Mouse (Mus musculus) gastrocnemius, postnatal 10 days (tissue): ENCODE data around the gene Gnb1. TPM values are rescaled to one million over a fixed set of nuclear protein-coding genes. Genes with fewer than 3 reads are reported as not detected.

Experiments
- DNase-seq: peaks from one replicate; pipeline ENCODE4 v3.0.0; 2021; ENCODE audit warnings: mixed read lengths
- total RNA-seq, 2 experiments: library from RNA; stranded (reverse); gene quantifications; 2 replicates each; pipeline ENCODE4 v1.2.3; 2021

Gnb1 gene
- total RNA-seq, 2 experiments from 2014 or later, result 156 to 177 TPM

GRCm38 (mm10) chr4:155577132-155577531, 86.0 kb downstream of the Gnb1 start:
- DNase-seq, result no peak

DNA sequence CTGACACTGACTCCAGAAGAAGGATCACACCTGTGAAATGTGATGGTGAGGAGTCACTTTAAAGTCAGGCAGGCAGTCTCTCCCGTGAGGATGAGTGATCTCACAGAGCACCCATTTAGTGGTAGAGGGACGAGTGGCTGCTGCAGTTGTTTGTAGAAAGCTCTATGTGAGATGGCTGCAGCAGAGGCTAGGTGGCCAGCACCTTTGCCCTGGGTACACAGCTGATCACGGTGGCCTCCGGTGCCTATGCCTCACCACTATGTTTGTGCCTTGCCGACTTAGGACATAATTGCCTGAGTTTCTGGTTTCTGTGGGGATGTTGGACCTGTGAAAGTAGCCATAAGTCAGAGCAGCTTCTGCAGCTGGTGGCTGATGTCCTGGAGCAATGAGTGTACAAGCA, 86.6 kb downstream of the Gnb1 start:
- DNase-seq, result no peak

- peak; percentile 72 for DNase-seq
Observed at GRCm38 (mm10) chr4:155578336-155579125, 87.4 kb downstream of the Gnb1 start.

- peak; percentile 66 for DNase-seq
Observed at GRCm38 (mm10) chr4:155580420-155580819, 89.3 kb downstream of the Gnb1 start.

DNA sequence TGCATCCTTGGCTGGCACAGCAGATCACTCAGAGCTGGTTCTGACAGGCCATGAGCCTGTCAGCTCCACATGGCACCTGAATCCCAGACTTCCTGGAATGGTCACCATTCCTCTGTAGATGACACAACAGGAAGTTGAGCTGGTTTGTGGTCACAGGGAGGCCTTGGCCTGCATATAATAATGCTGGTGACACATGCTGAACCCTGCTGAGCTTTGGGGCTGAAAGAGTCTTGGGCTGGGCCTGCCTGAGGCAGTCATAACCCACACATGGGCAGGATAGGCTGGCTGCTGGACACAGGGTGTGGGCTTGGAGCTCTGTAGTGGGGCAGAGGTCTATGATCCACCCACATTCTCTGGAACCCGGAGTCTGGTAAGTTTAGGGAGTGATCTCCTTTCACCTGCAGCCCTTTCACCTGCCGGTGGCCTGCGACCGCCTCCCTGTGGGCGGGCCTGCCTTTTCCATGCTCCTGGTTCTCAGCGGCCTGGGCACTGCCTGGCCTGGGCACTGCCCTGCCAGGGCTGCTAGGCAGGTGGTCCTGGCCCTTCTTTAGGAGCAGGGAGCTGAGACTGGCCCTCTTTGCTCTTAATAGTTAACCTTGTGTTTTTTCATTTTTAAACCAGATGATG, 91.2 kb downstream of the Gnb1 start:
- DNase-seq, result no peak

DNA sequence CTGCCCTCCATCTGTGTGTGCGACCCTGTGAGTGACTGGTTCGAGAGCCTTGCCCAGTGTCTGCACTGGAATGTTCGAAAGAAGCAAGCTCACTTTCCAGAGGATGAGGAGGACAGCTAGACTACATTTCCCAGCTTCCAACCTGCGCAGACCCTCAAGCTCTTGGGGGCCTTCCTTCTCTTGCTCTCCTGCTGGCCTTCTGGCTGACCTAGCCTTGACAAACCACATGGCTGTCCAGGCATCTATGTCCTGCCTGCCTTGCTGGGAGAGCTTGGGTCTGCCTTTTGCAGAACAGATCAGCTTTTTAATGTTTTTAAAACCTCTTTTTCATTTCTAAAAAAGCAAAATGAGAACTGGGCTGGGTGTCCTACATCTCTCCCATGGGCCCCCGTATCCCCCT, 98.2 kb downstream of the Gnb1 start:
- DNase-seq, result no peak

GRCm38 (mm10) chr4:155591012-155591719, 100.0 kb downstream of the Gnb1 start:
- no peak for DNase-seq

DNA sequence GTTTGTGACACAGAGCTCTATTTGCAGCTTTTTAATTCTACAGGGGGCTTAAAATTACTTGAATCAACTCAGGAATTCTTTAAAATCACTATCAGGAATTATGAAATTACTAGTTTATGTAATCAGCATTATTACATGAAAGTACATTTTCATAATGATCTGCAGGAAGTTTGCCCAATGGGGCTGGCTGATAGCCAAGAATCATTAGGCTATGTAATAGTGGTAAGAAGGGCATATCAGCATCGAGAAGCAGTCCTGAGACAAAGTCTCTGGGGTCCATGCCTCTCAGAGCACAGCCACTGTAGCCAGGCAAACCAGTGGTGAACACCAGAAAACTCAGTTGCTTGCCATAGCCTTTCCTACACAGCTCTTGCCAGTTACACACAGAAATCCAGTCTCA, 102.6 kb downstream of the Gnb1 start:
- DNase-seq, result no peak

DNA sequence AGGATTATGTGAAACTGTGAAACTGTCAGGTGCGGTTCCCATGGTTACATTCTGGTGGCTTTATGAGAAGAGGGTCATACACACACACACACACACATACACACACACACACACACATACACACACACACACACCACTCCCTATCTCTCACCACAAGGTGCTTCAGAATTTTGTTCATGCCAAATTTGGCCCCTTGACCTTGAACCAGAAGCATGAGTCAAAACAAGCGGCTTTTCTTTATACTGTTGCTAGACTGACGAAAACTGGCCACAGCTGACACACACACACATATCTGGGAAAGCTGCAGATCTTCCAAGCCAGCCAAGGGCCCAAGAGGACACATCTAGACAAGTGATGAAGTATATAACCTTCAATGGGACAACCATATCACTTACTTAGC, 104.6 kb downstream of the Gnb1 start:
- no peak for DNase-seq

DNA sequence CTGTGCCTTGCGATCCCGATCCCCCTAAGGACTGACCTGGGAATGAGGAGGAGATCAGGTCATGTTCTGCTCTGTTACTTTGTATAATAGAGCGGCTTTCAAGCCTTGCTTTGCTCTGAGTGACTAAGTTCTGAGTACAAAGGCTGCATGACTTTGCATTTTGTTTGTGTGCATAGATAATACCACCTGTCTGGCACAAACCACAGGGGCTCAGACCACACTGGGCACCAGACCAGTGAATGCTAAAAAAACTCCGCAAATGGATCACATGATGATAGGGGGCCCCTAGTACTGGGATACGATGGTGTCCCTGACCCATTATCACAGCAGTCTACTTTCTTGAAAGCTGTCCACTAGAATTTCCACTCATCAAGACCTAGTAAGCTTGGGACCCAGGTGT, 105.4 kb downstream of the Gnb1 start:
- DNase-seq, result no peak

GRCm38 (mm10) chr4:155598536-155598935, 107.4 kb downstream of the Gnb1 start:
- DNase-seq, result no peak

GRCm38 (mm10) chr4:155599901-155600825, 109.0 kb downstream of the Gnb1 start:
- DNase-seq, result no peak

DNA sequence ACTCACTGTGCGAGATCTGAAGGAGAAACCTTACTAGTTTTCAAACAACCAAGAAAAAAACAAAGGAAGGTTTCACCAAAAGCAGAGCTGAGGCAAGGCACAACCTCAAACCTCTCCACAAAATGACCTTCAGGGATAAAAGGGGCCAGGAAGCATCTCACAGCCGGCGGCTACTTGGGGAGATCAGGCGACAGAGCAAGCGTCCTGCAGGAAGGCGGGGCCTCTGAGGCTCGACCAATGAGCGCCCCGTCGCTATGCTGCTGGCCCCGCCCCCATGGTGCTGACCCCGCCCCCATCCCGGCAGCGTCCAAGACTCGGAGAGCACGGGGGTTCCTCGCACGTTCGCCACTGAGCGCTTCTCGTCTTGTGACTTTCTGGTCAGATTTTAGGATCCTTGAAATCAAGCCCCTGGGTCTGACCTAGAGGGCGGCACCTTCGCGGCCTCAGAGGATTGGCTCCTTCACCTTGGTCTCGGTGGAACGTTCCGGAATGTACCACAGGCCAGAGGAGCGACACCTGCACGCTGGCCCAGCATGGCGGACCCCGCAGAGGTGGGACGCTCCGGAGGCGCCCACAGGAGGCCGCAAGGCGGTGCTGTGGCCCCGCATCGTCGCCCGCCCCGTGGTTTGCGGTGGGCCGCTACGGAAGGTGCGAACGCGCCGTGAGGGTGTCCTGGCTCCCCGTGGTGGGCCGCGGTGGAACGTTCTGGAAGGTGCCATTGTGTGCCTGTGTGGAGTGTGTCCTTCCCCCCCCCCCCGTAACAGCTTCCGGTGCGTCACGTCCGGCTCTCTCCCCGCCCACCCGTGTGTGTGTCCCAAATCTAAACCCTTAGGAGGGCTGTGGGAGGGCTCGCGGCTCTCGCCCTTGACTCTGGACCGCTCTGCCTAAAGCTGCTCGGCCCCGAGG, 110.2 kb downstream of the Gnb1 start, which contains the start of gene Slc35e2:
Gene Slc35e2 (plus strand): TSS at position 326 of the 906 bp plus-strand sequence.
- DNase-seq, result peak; percentile 97

- DNase-seq, result no peak
Observed at GRCm38 (mm10) chr4:155601997-155602456, 110.9 kb downstream of the Gnb1 start.

DNA sequence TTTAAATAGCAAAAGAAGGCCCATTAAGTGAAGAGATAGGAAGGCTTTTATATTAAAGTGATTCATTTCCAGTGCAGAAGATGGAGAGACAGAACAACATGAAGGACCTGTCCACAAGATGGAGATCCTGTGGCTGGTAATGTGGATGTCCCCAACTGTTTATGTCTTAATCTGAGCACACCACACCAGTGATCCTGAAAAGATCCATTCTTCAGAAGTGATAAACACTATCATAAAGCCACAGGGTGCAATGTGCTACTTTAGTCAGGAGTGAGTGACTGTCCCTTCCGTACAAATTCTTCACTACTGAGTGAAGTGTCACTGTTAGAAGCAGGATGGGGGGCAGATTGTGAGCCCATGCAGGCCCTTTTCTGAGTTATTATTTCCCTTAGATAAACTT, 111.6 kb downstream of the Gnb1 start:
- no peak for DNase-seq

DNA sequence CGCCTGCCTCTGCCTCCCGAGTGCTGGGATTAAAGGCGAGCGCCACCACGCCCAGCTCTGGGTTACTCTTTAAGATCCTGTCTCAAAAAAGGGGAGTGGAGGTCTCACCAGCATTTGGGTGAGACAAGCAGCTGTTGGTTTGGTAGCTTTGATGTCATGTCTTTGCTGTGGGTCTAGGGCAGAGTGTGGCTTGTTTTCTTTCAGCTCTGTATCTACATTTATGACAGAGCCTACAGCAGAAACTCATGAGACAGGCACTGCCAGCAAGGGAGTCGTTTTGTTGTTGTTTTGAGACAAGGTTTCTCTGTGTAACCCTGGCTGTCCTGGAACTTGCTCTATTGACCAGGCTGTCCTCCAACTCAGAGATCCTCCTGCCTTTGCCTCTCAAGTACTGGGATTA, 112.6 kb downstream of the Gnb1 start:
- no peak for DNase-seq

DNA sequence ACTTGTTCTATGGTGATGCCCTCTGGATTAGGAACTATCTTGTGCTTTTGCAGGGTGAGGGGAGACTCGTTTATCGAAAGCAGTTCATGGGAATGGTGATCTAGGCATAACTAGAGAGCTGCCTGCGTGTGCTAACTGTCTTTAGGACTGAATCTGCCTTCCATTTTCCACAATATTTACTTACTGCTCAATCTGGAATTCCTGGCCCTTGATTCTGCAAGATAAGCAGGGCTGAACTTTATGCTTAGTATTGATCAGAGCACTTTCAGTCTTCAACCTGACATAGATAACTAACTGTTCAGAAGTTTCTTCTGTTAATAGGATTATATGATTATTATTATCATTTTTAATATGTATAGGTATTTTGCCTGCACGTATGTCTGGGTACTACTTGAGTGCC, 114.0 kb downstream of the Gnb1 start:
- no peak for DNase-seq

- no peak for DNase-seq
Observed at GRCm38 (mm10) chr4:155606825-155607224, 115.7 kb downstream of the Gnb1 start.
